ENCODE assay signal across 8 mouse cellular contexts in genomic region chr15:81961078-81961451, GRCm38 (mm10). TPM values are rescaled to one million over a fixed set of nuclear protein-coding genes. Genes with fewer than 3 reads are reported as not detected.
DNase-seq lines count a peak whose midpoint lies in the region; ATAC-seq and TF ChIP-seq lines count a peak whose summit lies in the region.

No protein-coding gene starts in this region.

- no peak for TF ChIP-seq EP300 in CH12.LX (IDR thresholded peaks at IDR 0.05; ENCODE audit: low read length)

- H3K4me2 ChIP-seq in heart, embryonic 11.5 days, result peak overlapping the region; percentile 100
- H3K4me2 ChIP-seq in CH12.LX (ENCODE audit: insufficient read depth, low read depth, poor library complexity, severe bottlenecking), result peak overlapping the region; percentile 76
- H3K4me2 ChIP-seq in forebrain, embryonic 11.5 days (ENCODE audit: low read depth, low read length, severe bottlenecking), result peak overlapping the region; percentile 98; the same call in 1 of the 2 replicates
- peak overlapping the region; percentile 100 for H3K4me2 ChIP-seq in liver, embryonic 13.5 days

- peaks cover 18% of the 10 kb centered on the region for H3K79me2 ChIP-seq in CH12.LX (replicated peaks; ENCODE audit: control insufficient read depth, extremely low read depth, insufficient read depth, poor library complexity, severe bottlenecking)

- H3K27me3 ChIP-seq in heart, embryonic 11.5 days (ENCODE audit: control insufficient read depth, insufficient read depth, low read length), result no peaks in the 10 kb centered on the region
- no peaks in the 10 kb centered on the region for H3K27me3 ChIP-seq in CH12.LX (replicated peaks)
- no peaks in the 10 kb centered on the region for H3K27me3 ChIP-seq in forebrain, embryonic 11.5 days (ENCODE audit: control insufficient read depth, insufficient read depth, low read length)
- no peaks in the 10 kb centered on the region for H3K27me3 ChIP-seq in liver, embryonic 13.5 days

- dilution Hi-C loops in CH12.LX (cut with MboI; ENCODE audit: extremely low pct_ligation_motif_present, extremely low pct_unique_long_range_greater_than_20kb, low sequenced_read_pairs), result no loop called here

- no peak overlapping the region for H3K27ac ChIP-seq in heart, embryonic 11.5 days (ENCODE audit: low read depth, low read length)
- no peak overlapping the region for H3K27ac ChIP-seq in CH12.LX (ENCODE audit: insufficient read depth, low read depth)
- H3K27ac ChIP-seq in forebrain, embryonic 11.5 days (ENCODE audit: low read depth, low read length), result no peak overlapping the region
- peak overlapping the region; percentile 75 for H3K27ac ChIP-seq in liver, embryonic 13.5 days

- no peaks in the 10 kb centered on the region for H3K36me3 ChIP-seq in heart, embryonic 11.5 days (ENCODE audit: control insufficient read depth, insufficient read depth, low read length)
- peaks cover 11 to 27% of the 10 kb centered on the region in 2 experiments for H3K36me3 ChIP-seq in CH12.LX (replicated peaks in 1 of 2; ENCODE audit: control insufficient read depth in 1 of 2, insufficient read depth in 1 of 2, low read length in 1 of 2)
- H3K36me3 ChIP-seq in forebrain, embryonic 11.5 days (ENCODE audit: control insufficient read depth, insufficient read depth, low read length), result no peaks in the 10 kb centered on the region
- peaks cover 6% of the 10 kb centered on the region for H3K36me3 ChIP-seq in liver, embryonic 13.5 days

- 0 out of 2 replicates have a peak overlapping the region, but pooled peaks have one; percentile 12 for H3K9ac ChIP-seq in heart, embryonic 11.5 days (ENCODE audit: low read depth, low read length)
- peak overlapping the region; percentile 66 for H3K9ac ChIP-seq in CH12.LX (ENCODE audit: insufficient read depth, low read depth)
- H3K9ac ChIP-seq in forebrain, embryonic 11.5 days (ENCODE audit: low read length), result peak overlapping the region; percentile 33; the same call in 1 of the 2 replicates
- peak overlapping the region; percentile 62 for H3K9ac ChIP-seq in liver, embryonic 13.5 days

- no peak for TF ChIP-seq CTCF in CH12.LX (conservative IDR thresholded peaks at IDR 0.05 in 1 of 2, IDR thresholded peaks at IDR 0.05 in 1 of 2; ENCODE audit: low read depth in 2 of 2, low read length in 2 of 2)

- H3K9me3 ChIP-seq in heart, embryonic 11.5 days (replicated peaks; ENCODE audit: control insufficient read depth, low read length), result no peaks in the 10 kb centered on the region
- H3K9me3 ChIP-seq in CH12.LX (replicated peaks; ENCODE audit: low read length), result no peaks in the 10 kb centered on the region
- H3K9me3 ChIP-seq in forebrain, embryonic 11.5 days (ENCODE audit: control insufficient read depth, low read length), result no peaks in the 10 kb centered on the region
- H3K9me3 ChIP-seq in liver, embryonic 13.5 days (replicated peaks), result no peaks in the 10 kb centered on the region

- peak overlapping the region; percentile 69 for H3K4me3 ChIP-seq in heart, embryonic 11.5 days (ENCODE audit: low read depth, low read length)
- peak overlapping the region; percentile 44 to 54 (median 47) for H3K4me3 ChIP-seq in CH12.LX (replicated peaks in 1 of 3; ENCODE audit: low read depth in 2 of 3, low read length in 2 of 3, poor library complexity in 1 of 3)
- peak overlapping the region; percentile 57 for H3K4me3 ChIP-seq in forebrain, embryonic 11.5 days (ENCODE audit: low read depth, low read length)
- H3K4me3 ChIP-seq in liver, embryonic 13.5 days (replicated peaks), result peak overlapping the region; percentile 81

- no peak for DNase-seq in heart, postnatal 25 days (ENCODE audit: low spot score)
- no peak for DNase-seq in CH12.LX (ENCODE audit: extremely low read depth)
- no peak for DNase-seq in forebrain, embryonic 11.5 days (ENCODE audit: low spot score)
- DNase-seq in liver, embryonic 13.5 days, result no peak
- DNase-seq in urinary bladder, postnatal 25 days (ENCODE audit: low spot score), result no peak
- DNase-seq in left cerebral cortex, postnatal 25 days (ENCODE audit: low spot score in 2 of 2), result no peak
- no peak for DNase-seq in cerebellum, postnatal 4 days (ENCODE audit: low spot score in 2 of 2)

- ATAC-seq in heart, embryonic 11.5 days (replicated peaks; ENCODE audit: insufficient number of reproducible peaks, low FRiP score, low TSS enrichment), result peak; percentile 40; the same call in 1 of the 2 replicates
- no peak for ATAC-seq in forebrain, embryonic 11.5 days (replicated peaks; ENCODE audit: low FRiP score)
- peak; percentile 72 for ATAC-seq in liver, embryonic 13.5 days (ENCODE audit: low read depth)

- intact Hi-C loops in heart, postnatal 25 days (cut with DNase I), result no loop called here
- intact Hi-C loops in left cerebral cortex, postnatal 25 days (cut with DNase I), result no loop called here

- WGBS in heart, embryonic 11.5 days (ENCODE audit: insufficient replicate concordance), result 0% methylated on average over 7 of the region's 8 CpGs
- WGBS in forebrain, embryonic 11.5 days, result 2% methylated on average over 7 of the region's 8 CpGs
- under 1% methylated on average over 7 of the region's 8 CpGs for WGBS in liver, embryonic 13.5 days (ENCODE audit: insufficient replicate concordance)

- in situ Hi-C loops in CH12.LX (cut with MboI; ENCODE audit: low pct_ligation_motif_present, low pct_unique_long_range_greater_than_20kb, low sequenced_read_pairs), result no loop called here

- H3K4me1 ChIP-seq in heart, embryonic 11.5 days (ENCODE audit: control insufficient read depth, insufficient read depth, low read length), result peaks cover 6% of the 10 kb centered on the region; the same call in 1 of the 2 replicates
- H3K4me1 ChIP-seq in CH12.LX (ENCODE audit: control insufficient read depth in 1 of 2, insufficient read depth in 2 of 2), result peaks cover 4 to 34% of the 10 kb centered on the region in 2 experiments; a peak in 3 of 4 replicates
- no peaks in the 10 kb centered on the region for H3K4me1 ChIP-seq in forebrain, embryonic 11.5 days (replicated peaks; ENCODE audit: control insufficient read depth, insufficient read depth, low read length)
- peaks cover 34% of the 10 kb centered on the region for H3K4me1 ChIP-seq in liver, embryonic 13.5 days (replicated peaks)

- no peak for TF ChIP-seq POLR2A in CH12.LX (IDR thresholded peaks at IDR 0.05; ENCODE audit: low read depth, low read length)

- TF ChIP-seq RAD21 in CH12.LX (IDR thresholded peaks at IDR 0.05; ENCODE audit: low read depth, low read length), result no peak

TF ChIP-seq in CH12.LX, 34 proteins besides CTCF, POLR2A, EP300 and RAD21 (continues in another document):
- no peak for TF ChIP-seq MAX (IDR thresholded peaks at IDR 0.05; ENCODE audit: low read length)
- no peak for TF ChIP-seq ELF1 (IDR thresholded peaks at IDR 0.05; ENCODE audit: low read depth, low read length)
- no peak for TF ChIP-seq ETS1 (conservative IDR thresholded peaks at IDR 0.05; ENCODE audit: low read depth, low read length)
- no peak for TF ChIP-seq ZKSCAN1 (IDR thresholded peaks at IDR 0.05; ENCODE audit: borderline replicate concordance, low read depth, low read length)

RNA-seq across cellular contexts. Expression of gene Pmm1, which starts 0.3 kb away (rescaled TPM):
- 22.5 and 22.6 TPM in 2 replicates for polyA plus RNA-seq in heart, embryonic 11.5 days (2014; fragmentation: Nextera tagmentation; extraction: Ambion mirVana)
- 10 to 100 TPM; 26.6 to 27.0 TPM for total RNA-seq in heart, postnatal 25 days (2021)
- total RNA-seq in CH12.LX (2012; rRNA removed), result 120 and 128 TPM in 2 replicates
- total RNA-seq in CH12.LX (2014; rRNA removed), result 48.3 and 51.8 TPM in 2 replicates
- 140 and 153 TPM in 2 replicates for polyA plus RNA-seq in CH12.LX (2012; ENCODE audit: insufficient read length, low read depth)
- polyA plus RNA-seq in forebrain, embryonic 11.5 days (2014; fragmentation: Nextera tagmentation; extraction: Ambion mirVana), result 35.1 and 36.9 TPM in 2 replicates
- polyA plus RNA-seq in liver, embryonic 13.5 days (2015; fragmentation: Nextera tagmentation; extraction: Ambion mirVana), result 24.7 and 25.0 TPM in 2 replicates
- total RNA-seq in left cerebral cortex, postnatal 25 days (2021), result 100 to 1,000 TPM; 203 to 208 TPM

RNA-seq across cellular contexts. Expression of gene 1700029P11Rik, which starts 19.3 kb away (rescaled TPM):
- polyA plus RNA-seq in heart, embryonic 11.5 days (2014; fragmentation: Nextera tagmentation; extraction: Ambion mirVana), result not detected in 2 replicates
- not detected for total RNA-seq in heart, postnatal 25 days (2021)
- not detected in 2 replicates for total RNA-seq in CH12.LX (2012; rRNA removed)
- not detected in 2 replicates for total RNA-seq in CH12.LX (2014; rRNA removed)
- not detected in 2 replicates for polyA plus RNA-seq in CH12.LX (2012; ENCODE audit: insufficient read length, low read depth)
- polyA plus RNA-seq in forebrain, embryonic 11.5 days (2014; fragmentation: Nextera tagmentation; extraction: Ambion mirVana), result not detected in 2 replicates
- polyA plus RNA-seq in liver, embryonic 13.5 days (2015; fragmentation: Nextera tagmentation; extraction: Ambion mirVana), result not detected in 2 replicates
- total RNA-seq in left cerebral cortex, postnatal 25 days (2021), result not detected

RNA-seq across cellular contexts. Expression of gene Csdc2, which starts 24.5 kb away (rescaled TPM):
- 6.7 and 6.8 TPM in 2 replicates for polyA plus RNA-seq in heart, embryonic 11.5 days (2014; fragmentation: Nextera tagmentation; extraction: Ambion mirVana)
- total RNA-seq in heart, postnatal 25 days (2021), result 10 to 100 TPM; 73.5 to 87.5 TPM
- total RNA-seq in CH12.LX (2012; rRNA removed), result 0.08 and 0.13 TPM in 2 replicates
- not detected in 2 replicates for total RNA-seq in CH12.LX (2014; rRNA removed)
- 0.43 and 0.45 TPM in 2 replicates for polyA plus RNA-seq in CH12.LX (2012; ENCODE audit: insufficient read length, low read depth)
- polyA plus RNA-seq in forebrain, embryonic 11.5 days (2014; fragmentation: Nextera tagmentation; extraction: Ambion mirVana), result 16.6 and 20.1 TPM in 2 replicates
- 1.0 and 1.1 TPM in 2 replicates for polyA plus RNA-seq in liver, embryonic 13.5 days (2015; fragmentation: Nextera tagmentation; extraction: Ambion mirVana)
- total RNA-seq in left cerebral cortex, postnatal 25 days (2021), result 10 to 100 TPM; 96.0 to 98.3 TPM

RNA-seq across cellular contexts. Expression of gene Xrcc6, which starts 26.6 kb away (rescaled TPM):
- 80.9 and 81.0 TPM in 2 replicates for polyA plus RNA-seq in heart, embryonic 11.5 days (2014; fragmentation: Nextera tagmentation; extraction: Ambion mirVana)
- total RNA-seq in heart, postnatal 25 days (2021), result 10 to 100 TPM; 21.4 to 23.5 TPM
- total RNA-seq in CH12.LX (2012; rRNA removed) (67.3 and 80.0 TPM in 2 replicates), CH12.LX (2014; rRNA removed) (79.5 and 83.5 TPM in 2 replicates)
- 80.8 and 94.0 TPM in 2 replicates for polyA plus RNA-seq in CH12.LX (2012; ENCODE audit: insufficient read length, low read depth)
- 72.9 and 80.6 TPM in 2 replicates for polyA plus RNA-seq in forebrain, embryonic 11.5 days (2014; fragmentation: Nextera tagmentation; extraction: Ambion mirVana)
- polyA plus RNA-seq in liver, embryonic 13.5 days (2015; fragmentation: Nextera tagmentation; extraction: Ambion mirVana), result 77.5 and 87.7 TPM in 2 replicates
- total RNA-seq in left cerebral cortex, postnatal 25 days (2021), result 10 to 100 TPM; 19.5 to 23.7 TPM

RNA-seq across cellular contexts. Expression of gene Polr3h, which starts 35.0 kb away (rescaled TPM):
- polyA plus RNA-seq in heart, embryonic 11.5 days (2014; fragmentation: Nextera tagmentation; extraction: Ambion mirVana), result 120 and 121 TPM in 2 replicates
- total RNA-seq in heart, postnatal 25 days (2021), result 1 to 10 TPM; 6.7 to 7.0 TPM
- total RNA-seq in CH12.LX (2012; rRNA removed), result 59.3 and 64.9 TPM in 2 replicates
- 40.5 and 40.7 TPM in 2 replicates for total RNA-seq in CH12.LX (2014; rRNA removed)
- 153 and 224 TPM in 2 replicates for polyA plus RNA-seq in CH12.LX (2012; ENCODE audit: insufficient read length, low read depth)
- 65.1 and 80.5 TPM in 2 replicates for polyA plus RNA-seq in forebrain, embryonic 11.5 days (2014; fragmentation: Nextera tagmentation; extraction: Ambion mirVana)
- polyA plus RNA-seq in liver, embryonic 13.5 days (2015; fragmentation: Nextera tagmentation; extraction: Ambion mirVana), result 77.5 and 82.6 TPM in 2 replicates
- 10 to 100 TPM; 49.8 to 56.5 TPM for total RNA-seq in left cerebral cortex, postnatal 25 days (2021)

Comparison
In these comparisons a context has a peak if more than half of its experiments do, and no peak if none do; other contexts are left out.
1. H3K9ac ChIP-seq: peak in every context shown above with its lines; median percentile 66 in CH12.LX; 62 in liver, embryonic 13.5 days; 33 in forebrain, embryonic 11.5 days; 12 in heart, embryonic 11.5 days.